ENCODE assay signal across 8 mouse cellular contexts in genomic region chr19:44388475-44389428, GRCm38 (mm10). TPM values are rescaled to one million over a fixed set of nuclear protein-coding genes. Genes with fewer than 3 reads are reported as not detected.
DNase-seq lines count a peak whose midpoint lies in the region; ATAC-seq lines count a peak whose summit lies in the region.

No protein-coding gene starts in this region.

- peak overlapping the region; percentile 53 for H3K4me3 ChIP-seq in intestine, embryonic 15.5 days (replicated peaks)

- no peaks in the 10 kb centered on the region for H3K9me3 ChIP-seq in intestine, embryonic 15.5 days

- 3% methylated on average over 41 of the region's 41 CpGs for WGBS in intestine, embryonic 15.5 days

- ATAC-seq in intestine, embryonic 15.5 days, result peak; percentile 99
- peak; percentile 91 for ATAC-seq in megakaryocyte-erythroid progenitor cell, adult 5-6 weeks (replicated peaks; ENCODE audit: low FRiP score, low TSS enrichment, poor library complexity, severe bottlenecking)

- H3K27ac ChIP-seq in intestine, embryonic 15.5 days, result peak overlapping the region; percentile 74

- no peaks in the 10 kb centered on the region for H3K27me3 ChIP-seq in intestine, embryonic 15.5 days (replicated peaks)

- peak overlapping the region; percentile 51 for H3K9ac ChIP-seq in intestine, embryonic 15.5 days

- intact Hi-C loops in gastrocnemius, postnatal 36 days (cut with DNase I), result no loop called here
- intact Hi-C loops in left cerebral cortex, postnatal 14 days (cut with DNase I), result no loop called here

- peak overlapping the region; percentile 75 for H3K4me2 ChIP-seq in intestine, embryonic 15.5 days (replicated peaks)

- H3K4me1 ChIP-seq in intestine, embryonic 15.5 days (replicated peaks), result 0 out of 2 replicates have a peak, but pooled peaks cover 4% of the 10 kb centered on the region

- DNase-seq in adrenal gland, adult 2 months, result peak; percentile 97
- DNase-seq in embryo, embryonic 11.5 days (ENCODE audit: low read depth, low spot score), result peak; percentile 90
- DNase-seq in gastrocnemius, postnatal 36 days, result peak; percentile 86 to 88
- DNase-seq in left cerebral cortex, postnatal 14 days (ENCODE audit: low spot score in 2 of 2), result peak; percentile 88 to 92
- peak; percentile 93 for DNase-seq in right cerebral cortex, postnatal 14 days
- DNase-seq in urinary bladder, postnatal 36 days (ENCODE audit: low spot score in 2 of 2), result peak; percentile 93 to 94

- H3K36me3 ChIP-seq in intestine, embryonic 15.5 days, result no peaks in the 10 kb centered on the region

RNA-seq across cellular contexts. Expression of gene Scd1, which starts 18.9 kb away (rescaled TPM):
- 1,000 to 10,000 TPM; 1,012 to 3,370 TPM for total RNA-seq in adrenal gland, adult 2 months (2021)
- polyA plus RNA-seq in adrenal gland, adult 2 months (2012; rRNA removed), result 10,217 and 11,584 TPM in 2 replicates
- 10 to 100 TPM; 26.3 to 28.7 TPM for total RNA-seq in gastrocnemius, postnatal 36 days (2021)
- polyA plus RNA-seq in intestine, embryonic 15.5 days (2015; fragmentation: Nextera tagmentation; extraction: Ambion mirVana), result 5.2 TPM in 2 replicates
- 100 to 1,000 TPM; 130 to 138 TPM for total RNA-seq in left cerebral cortex, postnatal 14 days (2021)
- 14.0 and 16.2 TPM in 2 replicates for total RNA-seq in megakaryocyte-erythroid progenitor cell, adult 5-6 weeks (2014; fragmentation: Nextera tagmentation)
- 4.3 and 18.8 TPM in 2 replicates for total RNA-seq in megakaryocyte-erythroid progenitor cell, adult 5-6 weeks (2017)

RNA-seq across cellular contexts. Expression of gene Scd4, which starts 55.9 kb away (rescaled TPM):
- total RNA-seq in adrenal gland, adult 2 months (2021), result 1 to 10 TPM; 5.4 to 9.3 TPM
- polyA plus RNA-seq in adrenal gland, adult 2 months (2012; rRNA removed), result 0.19 and 0.29 TPM in 2 replicates
- total RNA-seq in gastrocnemius, postnatal 36 days (2021), result under 1 TPM; 0.10 to 0.20 TPM
- 0.10 and 0.19 TPM in 2 replicates for polyA plus RNA-seq in intestine, embryonic 15.5 days (2015; fragmentation: Nextera tagmentation; extraction: Ambion mirVana)
- total RNA-seq in left cerebral cortex, postnatal 14 days (2021), result 1 to 10 TPM; 1.9 to 2.1 TPM
- 0.69 and 2.1 TPM in 2 replicates for total RNA-seq in megakaryocyte-erythroid progenitor cell, adult 5-6 weeks (2014; fragmentation: Nextera tagmentation)
- total RNA-seq in megakaryocyte-erythroid progenitor cell, adult 5-6 weeks (2017), result 0.38 TPM in 1 of 2 replicates, not detected in the other

Comparison
In these comparisons a context has a peak if more than half of its experiments do, and no peak if none do; other contexts are left out.
1. Peak in every context shown above with its lines: DNase-seq, ATAC-seq, H3K4me3 ChIP-seq and H3K27ac ChIP-seq.
2. RNA of gene Scd1, which starts 18.9 kb away (total RNA-seq): 1,012 to 3,370 TPM in adrenal gland, adult 2 months; 130 to 138 TPM in left cerebral cortex, postnatal 14 days, 26.3 to 28.7 TPM in gastrocnemius, postnatal 36 days and 4.3 to 18.8 TPM in megakaryocyte-erythroid progenitor cell, adult 5-6 weeks; every median in the first group is over 4 times any median in the second.